Mouse (Mus musculus) heart, adult 9 months (tissue): ENCODE measurements around the gene Npb.
"Not testable (repeated sequence)": the region's sequence is repeated elsewhere in the genome, so short reads cannot be mapped to it uniquely, and the experiment has no call there.

Experiments
- DNase-seq, 2 experiments: peaks; one replicate each; pipeline ENCODE4 v3.0.0; 2022; ENCODE audit warnings: low spot score in 2 of 2

Npb gene

DNA sequence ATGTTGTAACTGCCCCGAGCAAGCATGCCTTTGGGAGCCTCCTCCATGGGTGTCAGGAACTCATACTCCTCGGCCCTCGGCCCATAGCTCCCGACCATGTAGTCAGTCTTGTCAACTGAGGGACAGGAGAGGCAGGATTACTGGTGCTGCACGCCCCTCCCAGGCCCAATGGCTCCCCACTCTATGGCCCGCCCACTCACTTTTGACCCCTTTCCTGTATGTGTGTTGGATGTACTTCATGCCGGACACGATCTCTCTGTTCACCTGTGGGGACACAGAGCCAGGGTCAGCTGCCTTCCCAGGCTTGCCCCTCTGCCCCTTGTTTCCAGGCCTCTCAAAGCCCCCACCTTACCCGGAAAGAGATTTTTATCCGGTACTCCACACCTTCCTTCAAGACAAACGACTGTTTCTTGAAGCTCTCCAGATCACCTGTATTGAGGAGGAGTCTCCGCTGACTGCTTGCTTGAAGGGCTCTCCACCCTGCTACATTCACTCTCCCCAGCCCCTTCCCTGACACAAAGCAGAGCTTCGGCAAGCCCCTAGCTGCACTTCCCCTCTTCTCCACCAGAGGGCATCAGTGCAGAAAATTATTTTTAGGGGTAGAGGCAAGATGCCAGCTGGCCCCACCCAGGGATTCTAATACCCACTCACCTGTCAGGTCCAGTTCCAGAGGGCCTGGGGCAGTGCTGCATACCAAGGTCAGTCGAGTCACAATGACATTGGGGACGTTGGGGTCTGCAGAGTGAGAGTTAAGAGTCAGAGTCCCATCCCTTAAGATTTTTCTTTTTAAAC is 28.8 kb upstream of the Npb start:
- DNase-seq = peak; percentile 53 to 67

DNA sequence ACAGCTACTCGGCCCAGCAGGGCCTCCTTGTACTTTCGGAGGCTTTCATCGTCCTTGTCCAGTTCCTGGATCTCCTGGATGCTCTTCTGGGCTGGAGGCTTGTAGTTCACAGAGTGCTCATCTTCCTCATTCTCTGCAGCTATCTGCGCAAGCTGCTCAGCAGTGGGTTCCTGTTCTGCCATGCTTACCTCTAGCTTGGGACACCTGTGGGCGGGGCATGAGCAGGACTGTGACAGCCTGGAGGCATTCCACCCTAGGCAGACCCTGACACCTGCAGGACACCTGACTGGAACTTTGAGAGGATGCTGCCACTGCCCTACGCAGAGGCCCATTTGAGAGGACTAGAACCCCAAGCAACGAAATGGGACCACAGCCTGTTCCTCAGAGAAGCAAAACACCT is 28.1 kb upstream of the Npb start:
- no peak for DNase-seq

DNA sequence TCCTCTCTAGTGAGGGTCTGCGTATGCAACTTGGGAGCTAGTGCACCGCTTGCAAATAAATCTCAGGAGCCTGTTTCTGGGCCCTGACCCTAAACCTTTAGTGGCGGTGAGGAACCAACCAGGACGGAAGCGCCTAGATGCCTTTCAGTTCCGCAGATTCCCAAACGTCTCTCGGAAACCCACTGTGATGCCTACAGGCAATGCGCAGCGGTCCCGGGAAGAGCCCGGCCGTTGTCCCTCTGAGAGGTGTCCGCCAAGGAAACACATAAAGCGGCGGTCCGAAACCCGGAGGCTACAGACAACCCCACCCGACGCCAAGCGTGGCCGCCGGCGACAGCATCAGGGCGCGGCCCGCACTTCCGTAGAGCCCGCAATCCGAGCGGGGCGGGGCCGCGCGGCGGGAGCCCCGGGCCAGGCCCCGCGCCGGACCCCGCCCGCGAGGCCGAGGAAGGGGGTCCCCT is 27.4 kb upstream of the Npb start:
- peak; percentile 36 to 42 for DNase-seq

DNA sequence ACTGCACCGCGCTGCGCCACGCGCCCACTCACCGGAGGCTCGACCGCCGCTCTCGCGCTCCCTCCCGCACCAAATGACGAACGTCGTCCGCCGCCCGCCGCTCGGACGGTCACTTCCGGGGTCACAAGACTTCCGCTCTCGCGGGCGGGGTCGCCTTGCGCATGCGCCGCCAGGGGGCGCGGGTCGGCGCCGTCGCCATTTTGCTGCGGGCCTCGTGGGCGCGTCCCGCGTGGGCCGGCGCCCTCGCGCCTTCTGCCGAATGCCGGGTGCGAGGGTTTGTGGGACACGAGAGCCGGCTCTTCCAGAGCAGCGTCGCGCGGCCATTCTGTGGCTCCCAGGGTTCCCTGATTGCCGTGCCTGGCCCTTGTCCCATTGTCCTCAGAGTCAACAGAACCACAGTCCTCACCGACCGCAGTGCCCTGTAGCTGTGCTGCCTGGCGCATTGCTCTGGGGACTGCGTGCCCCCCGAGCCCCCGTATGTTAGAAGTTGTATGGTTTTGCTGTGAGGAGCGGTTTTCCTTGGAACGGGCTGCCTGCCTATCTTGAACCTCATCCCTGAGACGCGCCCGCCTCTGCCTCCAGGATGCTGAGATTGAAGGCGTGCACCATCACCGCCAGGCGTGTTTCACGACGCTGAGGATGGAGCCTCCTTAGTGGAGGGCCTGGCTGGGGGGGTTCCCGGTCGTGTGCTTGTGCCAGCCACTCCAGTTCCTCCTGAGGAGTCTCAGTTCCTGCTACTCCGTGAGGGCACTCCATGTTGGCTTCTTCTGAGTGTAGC is 26.6 kb upstream of the Npb start, which contains the start of gene Arhgdia:
Arhgdia (minus strand) TSS at position 135 of the 778 bp plus-strand sequence.
- peak; percentile 89 to 90 for DNase-seq

DNA sequence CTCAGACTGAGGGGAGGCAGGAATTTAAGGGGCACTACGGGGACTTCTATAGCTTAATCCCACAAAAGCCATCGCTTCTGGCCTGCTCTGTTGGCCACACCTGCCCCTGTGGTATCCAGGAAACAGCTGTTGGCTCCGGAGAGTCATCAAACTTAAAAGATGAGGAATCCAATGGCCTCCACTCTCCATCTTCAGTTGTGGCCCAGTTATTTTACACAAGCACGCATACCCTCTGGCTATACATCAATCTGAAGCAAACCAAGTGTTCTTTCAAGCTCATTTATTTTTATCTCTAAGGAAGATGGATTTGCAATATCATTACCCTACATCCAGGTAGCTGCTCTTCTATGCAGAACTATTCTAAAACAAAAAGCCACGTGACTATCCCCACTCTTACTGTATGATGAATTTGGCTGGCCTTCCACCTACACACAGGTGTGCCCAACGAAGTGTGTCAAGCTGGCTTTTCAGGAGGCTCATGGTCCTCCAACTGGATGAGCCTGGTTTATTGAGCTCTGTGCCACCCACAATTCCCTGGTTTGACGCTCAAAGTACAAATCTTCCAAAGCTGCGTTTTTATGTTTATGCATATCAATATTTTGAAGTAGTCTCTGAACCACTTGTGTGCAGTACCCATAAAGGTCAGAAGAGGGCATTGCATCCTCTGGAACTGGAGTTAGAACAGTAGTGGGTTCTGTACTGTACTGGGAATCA is 25.9 kb upstream of the Npb start:
- DNase-seq = no peak

DNA sequence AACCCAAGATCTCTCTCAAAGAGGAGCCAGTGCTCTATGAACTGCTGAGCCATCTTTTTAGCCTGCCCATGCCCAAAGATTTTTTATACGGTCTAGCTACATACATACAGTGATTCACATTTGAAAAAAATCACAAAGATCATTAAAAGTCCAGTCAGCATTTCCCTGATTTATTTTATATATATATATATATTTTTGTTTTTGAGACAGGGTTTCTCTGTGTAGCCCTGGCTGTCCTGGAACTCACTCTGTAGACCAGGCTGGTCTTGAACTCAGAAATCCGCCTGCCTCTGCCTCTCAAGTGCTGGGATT is 25.3 kb upstream of the Npb start:
- not testable (repeated sequence) for DNase-seq

DNA sequence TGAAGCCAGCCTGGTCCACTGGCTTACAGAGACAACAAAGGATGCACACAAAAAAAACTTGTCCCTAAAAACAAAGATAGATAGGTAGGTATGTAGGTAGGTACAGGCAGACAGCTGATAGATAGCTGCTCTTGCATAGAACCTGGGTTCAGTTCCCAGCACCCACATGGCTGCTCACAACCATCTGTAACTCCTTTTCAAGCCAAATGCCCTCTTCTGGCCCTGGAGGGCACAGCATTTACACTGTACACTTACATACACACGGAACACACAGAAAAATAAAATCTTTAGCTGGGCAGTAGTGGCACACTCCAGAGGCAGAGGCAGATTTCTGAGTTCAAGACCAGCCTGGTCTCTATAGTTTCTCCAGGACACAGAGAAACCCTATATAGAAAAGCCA is 24.3 kb upstream of the Npb start:
- DNase-seq = no peak

DNA sequence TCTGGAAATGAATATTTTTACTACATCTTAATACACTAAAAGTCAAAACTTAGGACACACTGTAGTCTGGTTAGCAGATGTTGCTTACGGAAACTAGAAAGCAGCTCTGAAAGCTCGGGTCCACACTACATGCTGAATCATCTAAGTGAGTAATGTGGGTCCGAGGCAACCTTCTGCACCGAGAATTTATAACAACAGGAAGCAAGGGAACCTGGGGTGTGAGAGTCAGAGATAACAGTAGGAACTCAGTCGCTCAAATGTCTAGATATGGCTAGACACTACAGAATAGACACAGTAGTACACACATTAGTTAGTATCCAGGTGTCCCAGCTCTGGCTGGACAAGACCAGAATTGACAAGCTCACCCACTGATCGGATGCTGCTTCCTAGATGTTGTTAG is 19.7 kb upstream of the Npb start:
- no peak for DNase-seq

DNA sequence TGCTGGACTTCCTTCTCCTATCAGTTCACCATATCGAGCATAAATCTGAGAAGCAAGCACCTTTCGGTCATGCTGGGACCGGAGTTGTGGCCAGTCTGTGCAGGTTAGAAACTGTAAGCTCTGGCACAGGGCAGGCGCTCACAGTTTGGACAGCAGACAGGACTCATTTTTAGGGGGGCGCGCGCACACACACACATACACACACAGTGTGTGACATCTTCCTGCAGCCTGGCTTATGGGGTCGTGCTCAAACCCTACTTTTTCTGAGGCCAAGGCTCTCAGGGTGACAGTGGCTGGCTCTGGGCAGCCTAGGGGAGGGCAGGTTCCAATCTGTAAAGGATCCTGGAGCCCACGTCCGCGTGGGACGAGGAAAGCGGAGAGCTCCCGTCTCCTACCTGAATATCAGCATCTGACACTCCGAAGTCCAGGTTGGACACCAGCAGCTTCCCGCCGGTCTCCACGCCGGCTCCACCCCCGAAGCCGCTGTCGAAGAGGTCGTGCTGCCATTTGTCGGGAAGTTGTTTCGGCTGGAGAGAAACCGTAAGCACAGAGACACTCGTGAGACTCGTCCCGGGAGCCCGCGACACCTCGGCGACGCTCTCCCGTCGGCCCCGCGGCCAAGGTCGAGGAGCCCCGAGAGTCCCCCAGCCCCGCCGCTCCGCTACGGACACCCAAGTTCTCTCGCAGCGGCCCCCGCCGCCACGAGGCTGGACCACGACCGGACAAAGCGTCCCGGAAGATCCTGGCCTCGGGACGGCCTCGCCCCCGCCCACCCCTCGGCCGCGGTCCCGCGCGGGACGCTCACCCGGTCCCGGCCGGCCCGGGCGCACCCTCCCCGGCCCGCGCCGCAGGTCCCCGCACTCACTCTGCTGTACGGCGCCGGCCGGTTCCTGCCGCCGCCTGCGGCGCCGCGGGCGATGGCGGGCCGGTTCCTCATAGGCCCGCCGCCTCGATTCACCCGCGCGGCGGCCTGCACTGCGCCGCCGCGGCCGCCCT is 10.7 kb upstream of the Npb start:
- DNase-seq = no peak

DNA sequence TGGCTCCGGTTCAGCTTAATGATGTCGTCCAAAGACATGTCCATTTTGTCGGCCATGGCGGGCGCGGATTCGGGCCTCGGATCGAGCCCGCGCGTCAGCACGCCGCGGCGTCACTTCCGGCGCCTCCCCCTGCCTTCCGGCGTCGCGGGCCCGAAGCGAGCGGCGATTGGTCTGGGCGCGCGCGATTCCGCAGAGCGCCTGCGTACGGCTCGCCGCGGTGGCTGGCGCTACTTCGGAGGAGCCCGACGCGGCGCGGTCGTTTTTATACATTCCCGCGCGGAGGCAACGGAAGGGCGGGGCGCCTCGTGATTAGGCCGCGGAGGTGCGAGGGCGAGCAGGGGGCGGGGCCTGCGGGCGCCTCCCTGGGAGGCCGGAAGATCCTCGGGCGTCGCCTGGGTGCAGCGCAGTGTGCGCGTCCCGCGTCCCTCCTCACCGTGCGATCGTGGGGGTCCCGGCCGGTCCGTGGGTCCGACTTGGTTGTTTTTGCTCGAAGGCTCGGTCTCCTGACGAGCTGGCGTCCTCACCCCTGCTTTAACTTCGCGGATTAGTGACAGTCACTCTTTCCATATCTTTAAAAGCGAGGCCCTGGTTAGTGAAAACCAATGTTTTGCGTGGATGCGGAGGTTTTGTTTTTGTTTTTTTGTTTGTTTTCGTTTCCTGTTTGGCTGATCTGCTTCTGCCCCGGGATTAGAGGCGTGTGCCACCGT is 9.8 kb upstream of the Npb start, which contains the start of the genes Alyref and Anapc11:
Alyref (minus strand) TSS at position 83 of the 707 bp plus-strand sequence.
Anapc11 (plus strand) TSS at position 139 of the 707 bp plus-strand sequence.
- peak; percentile 91 to 92 for DNase-seq

DNA sequence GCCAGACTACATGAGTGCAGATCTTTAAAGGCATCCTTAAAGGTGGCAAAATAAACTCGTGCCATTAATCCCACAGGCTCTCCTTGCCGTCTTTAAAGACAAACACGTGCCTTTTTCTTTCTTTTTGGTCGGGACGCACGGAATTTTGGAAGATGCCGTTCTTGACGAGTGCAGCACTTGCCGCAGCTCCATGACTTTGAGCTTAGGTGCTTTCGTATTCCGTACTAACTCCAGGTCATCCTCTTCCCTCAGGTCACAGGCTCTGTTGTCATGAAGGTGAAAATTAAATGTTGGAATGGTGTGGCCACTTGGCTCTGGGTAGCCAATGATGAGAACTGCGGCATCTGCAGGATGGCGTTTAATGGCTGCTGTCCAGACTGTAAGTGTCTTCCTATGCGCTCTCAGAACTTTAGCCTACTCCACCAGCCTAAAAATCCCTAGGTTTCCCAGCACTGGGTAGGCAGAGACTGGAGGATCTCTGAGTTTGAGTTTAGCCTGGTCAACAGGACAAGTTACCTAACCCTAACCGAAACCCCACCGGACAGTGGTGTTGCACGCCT is 9.2 kb upstream of the Npb start:
- DNase-seq = no peak

DNA sequence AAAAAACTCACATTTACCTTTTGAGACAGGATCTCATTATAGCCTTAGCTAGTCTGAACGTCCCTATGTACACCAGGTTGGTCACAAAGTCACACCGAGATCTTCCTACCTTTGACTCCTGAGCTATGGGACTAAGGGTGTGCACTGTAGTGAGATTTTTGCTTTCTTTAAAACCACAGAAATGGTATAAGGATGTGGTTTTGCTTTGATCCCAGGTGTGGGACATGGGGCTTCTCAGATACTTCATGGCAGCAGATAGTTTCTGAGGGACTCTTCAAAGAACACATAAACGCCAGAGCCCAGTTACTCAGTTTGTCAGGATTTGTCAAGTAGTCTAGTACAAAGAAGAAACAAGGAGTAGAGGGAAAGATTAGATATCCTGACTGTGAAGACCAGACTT is 7.6 kb upstream of the Npb start:
- DNase-seq = no peak

DNA sequence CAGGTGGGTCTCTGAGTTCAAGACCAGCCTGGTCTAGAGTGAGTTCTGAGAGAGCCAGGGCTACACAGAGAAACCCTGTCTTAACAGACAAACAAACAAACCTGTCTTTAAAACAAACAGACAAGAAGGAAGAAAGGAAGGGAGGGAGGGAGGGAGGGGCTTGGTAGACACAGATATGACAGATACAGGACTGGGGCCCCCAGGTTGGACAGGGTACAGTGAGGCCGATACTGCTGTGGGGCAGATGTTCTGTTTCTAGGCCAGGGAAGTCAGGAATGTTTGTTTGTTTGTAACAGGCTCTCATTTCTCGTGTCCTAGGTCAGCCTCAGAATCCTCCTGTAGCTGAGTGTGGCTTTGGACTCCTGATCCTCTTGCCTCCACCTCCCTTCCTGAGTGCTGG is 4.7 kb upstream of the Npb start:
- DNase-seq = no peak

DNA sequence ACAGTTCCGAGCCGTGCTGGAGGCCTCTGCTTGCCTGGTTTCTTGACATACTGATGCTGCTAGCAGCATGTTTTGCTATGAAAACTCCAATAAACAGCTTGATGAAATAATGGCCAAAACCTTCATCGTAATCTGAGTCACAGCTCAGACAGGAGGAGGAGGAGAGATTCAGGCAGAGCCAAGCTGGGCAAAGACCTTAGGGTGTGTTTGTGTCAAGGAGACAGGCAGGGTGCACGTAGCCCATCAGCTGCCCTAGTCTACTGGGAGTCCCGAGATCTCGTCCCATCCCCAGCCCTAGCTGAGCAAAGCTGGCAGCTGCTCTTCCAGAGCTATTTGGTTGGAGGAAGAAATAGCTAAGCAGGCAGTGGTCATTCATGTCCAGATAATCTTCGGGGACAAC is 2.6 kb upstream of the Npb start:
- DNase-seq = no peak

DNA sequence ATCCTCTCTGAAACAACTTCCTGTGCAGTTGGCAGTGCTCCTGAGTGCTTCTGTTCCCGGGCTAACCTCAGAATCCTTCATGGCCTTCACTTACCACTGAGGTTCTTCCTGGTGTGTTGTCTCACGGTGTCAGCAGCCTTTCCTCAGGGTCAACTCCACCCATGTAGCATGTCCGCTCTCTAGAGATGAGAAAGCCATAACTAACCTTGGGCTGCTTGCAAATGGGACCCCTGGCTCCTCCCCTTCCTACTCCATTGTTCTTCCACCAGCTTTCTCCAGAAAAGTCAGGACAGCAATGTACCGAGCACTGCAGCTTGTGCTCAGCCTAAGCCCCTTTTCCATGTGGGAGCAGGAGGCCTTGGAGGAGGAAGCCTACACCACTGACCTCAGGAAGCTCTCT is 1.5 kb upstream of the Npb start:
- no peak for DNase-seq

DNA sequence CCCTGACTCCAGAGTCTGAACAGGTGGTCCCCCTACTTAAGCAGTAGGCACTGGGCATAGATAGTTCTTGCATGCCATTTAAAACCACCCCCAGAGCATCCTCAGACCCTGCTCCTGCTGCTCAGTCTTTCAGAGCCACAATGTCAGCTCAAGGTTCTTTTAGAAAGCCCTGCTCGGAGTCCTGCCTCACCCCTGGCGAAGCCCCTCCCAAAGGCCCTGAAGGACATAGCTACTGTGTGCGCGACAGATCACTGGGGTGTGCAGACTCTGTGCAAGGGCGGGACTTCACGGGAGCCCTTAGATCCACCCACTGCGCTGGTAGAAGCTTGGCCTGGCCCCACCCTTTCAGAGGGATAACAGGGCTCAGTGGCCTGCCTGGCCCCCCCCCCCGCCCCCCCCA is 973 bp downstream of the Npb start:
- no peak for DNase-seq

DNA sequence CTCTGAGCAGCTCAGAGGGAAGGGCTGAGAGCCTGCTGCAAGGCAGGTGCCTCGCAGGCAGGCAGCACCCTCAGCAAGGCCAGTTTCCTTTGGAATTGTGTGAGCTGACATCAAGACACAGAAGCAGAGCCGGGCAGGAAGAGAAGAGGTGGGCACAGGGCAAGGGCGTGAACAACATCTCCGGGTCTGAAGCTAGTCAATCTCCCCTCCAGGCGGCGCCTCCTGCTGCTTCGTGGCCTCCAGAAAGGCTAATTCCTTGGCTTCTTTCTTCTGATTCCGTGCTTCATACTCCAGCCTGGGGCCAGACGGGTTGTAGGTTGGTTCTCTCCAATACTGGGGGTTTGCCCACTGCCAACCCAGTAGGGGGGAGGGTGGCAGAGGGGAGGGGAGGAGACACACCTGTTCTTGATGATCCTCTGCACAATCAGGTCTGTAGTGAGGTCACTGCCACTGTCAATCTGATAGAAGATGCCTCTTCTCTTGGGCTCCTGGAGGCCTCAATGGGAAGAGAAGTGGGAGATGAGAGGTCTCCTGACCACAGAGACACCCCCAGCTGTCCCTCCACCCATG is 2.3 kb downstream of the Npb start:
- no peak for DNase-seq

DNA sequence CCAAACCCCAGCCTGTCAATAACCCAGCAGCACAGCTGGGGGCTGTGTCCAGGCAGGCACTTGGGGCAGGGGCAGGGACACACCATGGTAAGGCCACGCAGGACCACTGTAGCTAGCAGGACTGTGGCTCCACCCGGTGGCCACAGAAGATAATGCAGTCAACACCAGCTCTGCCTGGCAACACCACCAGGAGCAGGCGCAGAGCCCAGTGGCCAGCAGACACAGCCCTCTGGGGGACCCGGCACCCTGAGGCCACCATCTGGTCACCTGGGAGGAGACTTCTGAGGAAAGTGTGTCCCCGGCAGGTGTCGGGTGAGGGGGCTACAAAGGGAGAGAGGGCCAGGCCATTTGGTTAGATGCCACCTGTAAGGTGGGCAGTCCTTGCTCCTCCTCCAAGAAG is 4.5 kb downstream of the Npb start:
- DNase-seq = peak; percentile 57 to 65

DNA sequence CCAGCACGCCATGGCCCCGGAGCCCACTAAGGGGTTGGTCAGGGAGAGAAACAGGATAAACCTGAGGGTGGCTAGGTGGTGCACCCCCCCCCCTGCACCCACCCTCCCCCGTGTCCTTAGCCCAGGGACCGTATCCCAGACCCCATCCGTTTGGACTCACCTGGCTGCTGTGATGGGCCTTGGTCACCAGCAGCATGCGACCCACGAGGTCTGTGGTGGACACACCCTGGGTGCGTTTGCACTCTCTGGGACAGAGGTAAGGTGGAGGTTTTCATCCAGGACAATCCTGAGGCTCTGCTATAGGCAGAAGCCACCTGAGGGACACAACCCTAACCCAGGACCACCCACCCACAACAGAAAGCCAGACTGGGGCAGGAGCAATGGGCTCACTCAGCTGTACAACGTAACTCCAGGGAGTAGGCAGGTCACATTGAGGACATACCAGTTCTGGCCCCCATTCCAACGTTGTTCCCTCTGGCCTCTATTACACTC is 5.2 kb downstream of the Npb start:
- no peak for DNase-seq

DNA sequence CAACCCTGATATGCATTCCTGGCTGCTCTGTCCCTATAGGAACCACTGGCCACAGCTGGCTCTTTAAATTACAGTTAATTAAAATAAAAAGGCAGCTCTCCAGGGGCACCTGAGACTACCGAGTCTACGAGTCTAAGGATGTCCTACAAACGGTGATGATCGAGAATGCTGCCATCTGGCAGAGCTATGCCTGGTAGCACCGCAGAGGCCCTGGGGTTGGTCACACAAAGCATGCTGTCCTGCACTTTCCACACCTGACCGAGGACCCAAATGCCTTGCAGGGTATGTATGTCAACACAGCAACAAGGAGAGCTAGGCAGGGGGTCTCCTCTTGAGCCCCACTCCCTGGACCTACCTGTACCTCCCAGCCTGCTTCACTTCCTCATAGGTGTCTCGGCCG is 5.7 kb downstream of the Npb start:
- DNase-seq = no peak
